Mouse (Mus musculus): ENCODE data around the gene N4bp2. TPM values are rescaled to one million over a fixed set of nuclear protein-coding genes. Genes with fewer than 3 reads are reported as not detected.
"Not testable (repeated sequence)": the region's sequence is repeated elsewhere in the genome, so short reads cannot be mapped to it uniquely, and the experiment has no call there.

N4bp2 gene
- not detected in 2 replicates for polyA plus RNA-seq (2012; ENCODE audit: insufficient read depth, insufficient read length, low replicate concordance, missing spikeins)

DNA sequence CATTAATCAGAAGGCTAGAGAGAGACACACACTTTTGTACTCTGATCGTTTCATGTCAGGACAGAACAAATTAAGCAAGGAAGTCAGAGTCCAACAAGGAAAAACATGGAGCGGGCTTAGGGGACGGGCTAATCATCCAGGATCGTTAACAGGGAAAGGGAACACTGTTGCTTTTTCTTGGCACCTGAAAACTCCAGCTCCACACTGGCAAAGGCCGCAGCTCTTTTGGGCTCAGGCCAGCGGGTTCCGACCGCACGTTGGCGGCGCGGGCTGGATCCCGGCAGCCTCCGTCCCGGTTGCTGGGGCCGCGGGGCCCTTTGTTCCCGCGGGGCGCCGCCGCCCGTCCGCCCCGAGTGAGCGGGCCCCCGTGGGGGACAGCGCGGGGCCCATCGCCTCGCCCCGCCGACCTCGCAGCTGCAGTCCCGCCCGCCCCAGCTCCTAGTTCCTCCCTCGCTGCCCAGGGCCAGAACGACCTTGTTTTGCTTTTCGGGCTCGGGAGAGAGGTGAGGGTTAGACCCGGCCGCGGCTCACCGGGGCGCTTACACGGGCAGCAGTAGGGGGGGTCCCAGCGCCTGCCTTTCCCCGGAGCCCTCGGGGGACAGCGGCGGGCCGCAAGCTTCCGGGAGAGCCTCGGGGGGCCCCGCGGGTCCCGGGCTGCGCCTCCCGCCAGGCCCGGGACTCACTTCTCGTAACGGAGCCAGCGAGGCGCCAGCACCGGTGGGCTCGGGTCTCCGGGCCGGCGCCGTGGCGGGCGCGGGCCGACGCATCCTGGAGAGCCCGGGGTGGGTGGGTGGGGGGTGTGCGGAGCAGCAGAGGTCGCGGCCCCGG lies at the start of gene N4bp2:
Gene N4bp2, plus strand, starts transcription at position 434 of the 828 bp plus-strand sequence.
- Histone ChIP-seq H3K27ac (ENCODE audit: insufficient read depth, low read depth, low read length) (peak within 1 kb of the TSS; percentile 84), H3K4me3 (ENCODE audit: insufficient read depth, low read depth, low read length) (peak within 1 kb of the TSS; percentile 83), H3K4me1 (ENCODE audit: control insufficient read depth, insufficient read depth, low read length) (no peaks in the 10 kb centered on the region)
- under 1% methylated on average over 79 of the region's 80 CpGs for WGBS
- TF ChIP-seq CTCF (IDR thresholded peaks at IDR 0.05; ENCODE audit: insufficient read depth, low read depth, low read length) = no peak
- no peak for TF ChIP-seq POLR2A (IDR thresholded peaks at IDR 0.05; ENCODE audit: insufficient read depth, low read depth, low read length)

GRCm38 (mm10) chr5:65715084-65715483 lies 48.2 kb upstream of the N4bp2 start:
- Histone ChIP-seq H3K27ac (ENCODE audit: insufficient read depth, low read depth, low read length) (no peak overlapping the region), H3K4me3 (ENCODE audit: insufficient read depth, low read depth, low read length) (no peak overlapping the region), H3K4me1 (ENCODE audit: control insufficient read depth, insufficient read depth, low read length) (no peaks in the 10 kb centered on the region)
- 91% methylated on average over 6 of the region's 6 CpGs for WGBS
- TF ChIP-seq CTCF (IDR thresholded peaks at IDR 0.05; ENCODE audit: insufficient read depth, low read depth, low read length) (no peak), POLR2A (IDR thresholded peaks at IDR 0.05; ENCODE audit: insufficient read depth, low read depth, low read length) (no peak)

DNA sequence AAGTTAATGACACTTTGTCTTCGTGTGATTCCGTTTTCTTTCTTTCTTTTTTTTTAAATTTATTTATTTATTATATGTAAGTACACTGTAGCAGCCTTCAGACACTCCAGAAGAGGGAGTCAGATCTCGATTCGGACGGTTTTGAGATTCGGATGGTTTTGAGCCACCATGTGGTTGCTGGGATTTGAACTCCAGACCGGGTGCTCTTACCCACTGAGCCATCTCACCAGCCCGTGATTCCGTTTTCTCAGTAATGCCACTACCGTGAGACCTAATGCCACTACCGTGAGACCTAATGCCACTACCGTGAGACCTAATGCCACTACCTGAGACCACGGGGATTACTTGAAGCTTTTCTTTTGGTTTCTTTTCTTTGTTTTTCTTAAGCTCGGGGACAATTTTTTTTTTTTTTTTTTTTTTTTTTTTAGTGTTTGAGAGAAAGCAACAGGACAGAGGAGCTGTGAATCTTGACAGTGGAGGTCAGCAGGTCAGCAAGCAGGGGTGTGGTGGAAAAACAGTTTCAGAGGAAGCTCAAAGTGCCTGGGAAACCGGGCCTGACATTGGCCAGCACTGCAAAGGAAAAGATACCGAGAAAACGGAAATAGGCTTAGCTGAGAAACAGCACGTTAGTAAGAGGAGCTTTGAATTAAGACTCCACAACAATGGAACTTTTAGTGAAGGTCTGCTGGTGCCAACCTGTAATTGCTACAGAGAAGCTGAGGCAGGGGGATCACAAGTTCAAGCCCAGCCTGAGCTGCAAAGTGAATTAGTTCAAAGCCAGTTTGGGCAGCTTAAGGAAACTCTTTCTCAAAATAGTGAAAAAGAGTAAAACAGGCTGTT lies 46.0 kb upstream of the N4bp2 start:
- Histone ChIP-seq H3K4me3 (ENCODE audit: insufficient read depth, low read depth, low read length) (no peak overlapping the region), H3K4me1 (ENCODE audit: control insufficient read depth, insufficient read depth, low read length) (no peaks in the 10 kb centered on the region), H3K27ac (ENCODE audit: insufficient read depth, low read depth, low read length) (no peak overlapping the region)
- TF ChIP-seq POLR2A (IDR thresholded peaks at IDR 0.05; ENCODE audit: insufficient read depth, low read depth, low read length) = no peak
- no peak for TF ChIP-seq CTCF (IDR thresholded peaks at IDR 0.05; ENCODE audit: insufficient read depth, low read depth, low read length)
- WGBS = 90% methylated on average over 18 of the region's 18 CpGs

- H3K27ac ChIP-seq (ENCODE audit: insufficient read depth, low read depth, low read length); H3K4me3 ChIP-seq (ENCODE audit: insufficient read depth, low read depth, low read length); H3K4me1 ChIP-seq (ENCODE audit: control insufficient read depth, insufficient read depth, low read length): not testable (repeated sequence)
- WGBS = 97% methylated on average over 8 of the region's 8 CpGs
Measured at GRCm38 (mm10) chr5:65717903-65718211, 45.5 kb upstream of the N4bp2 start.

DNA sequence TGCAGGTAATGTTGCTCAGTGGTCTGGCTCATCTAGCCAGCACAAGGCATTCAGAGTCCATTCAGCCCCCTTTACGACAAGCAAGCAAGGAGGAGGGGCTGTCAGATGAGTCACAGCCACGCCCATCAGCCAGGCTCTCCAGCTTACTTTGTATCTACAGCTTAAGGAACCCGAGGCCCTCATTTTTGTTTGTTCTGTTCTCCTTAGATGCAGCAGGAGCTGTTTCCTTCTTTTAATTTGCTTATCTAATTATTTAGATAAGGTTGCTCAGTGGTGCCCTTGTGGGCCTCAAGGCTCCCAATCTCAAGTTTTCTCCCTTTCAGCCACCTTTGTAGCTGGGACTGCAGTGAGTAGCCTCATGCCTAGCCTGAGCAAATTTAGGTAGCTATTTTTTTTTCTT lies 45.0 kb upstream of the N4bp2 start:
- TF ChIP-seq CTCF (IDR thresholded peaks at IDR 0.05; ENCODE audit: insufficient read depth, low read depth, low read length) (no peak), POLR2A (IDR thresholded peaks at IDR 0.05; ENCODE audit: insufficient read depth, low read depth, low read length) (no peak)
- H3K4me1 ChIP-seq (ENCODE audit: control insufficient read depth, insufficient read depth, low read length) = no peaks in the 10 kb centered on the region
- 32% methylated on average over 3 of the region's 3 CpGs for WGBS
- no peak overlapping the region for H3K4me3 ChIP-seq (ENCODE audit: insufficient read depth, low read depth, low read length)
- no peak overlapping the region for H3K27ac ChIP-seq (ENCODE audit: insufficient read depth, low read depth, low read length)

GRCm38 (mm10) chr5:65724311-65725054 lies 38.8 kb upstream of the N4bp2 start:
- 2% methylated on average over 23 of the region's 23 CpGs for WGBS
- Histone ChIP-seq H3K27ac (ENCODE audit: insufficient read depth, low read depth, low read length) (no peak overlapping the region; the same call in 1 of the 2 replicates), H3K4me1 (ENCODE audit: control insufficient read depth, insufficient read depth, low read length) (peaks cover 2% of the 10 kb centered on the region; the same call in 1 of the 2 replicates), H3K4me3 (ENCODE audit: insufficient read depth, low read depth, low read length) (peak overlapping the region; percentile 46)
- TF ChIP-seq CTCF (IDR thresholded peaks at IDR 0.05; ENCODE audit: insufficient read depth, low read depth, low read length) = 0 out of 2 replicates have a peak, but pooled peaks have one; percentile 13
- TF ChIP-seq POLR2A (IDR thresholded peaks at IDR 0.05; ENCODE audit: insufficient read depth, low read depth, low read length) = no peak

- H3K4me3 ChIP-seq (ENCODE audit: insufficient read depth, low read depth, low read length) = no peak overlapping the region
- H3K27ac ChIP-seq (ENCODE audit: insufficient read depth, low read depth, low read length) = no peak overlapping the region
- TF ChIP-seq CTCF (IDR thresholded peaks at IDR 0.05; ENCODE audit: insufficient read depth, low read depth, low read length) (no peak), POLR2A (IDR thresholded peaks at IDR 0.05; ENCODE audit: insufficient read depth, low read depth, low read length) (no peak)
- H3K4me1 ChIP-seq (ENCODE audit: control insufficient read depth, insufficient read depth, low read length) = no peaks in the 10 kb centered on the region
- WGBS = 58% methylated on average over 9 of the region's 9 CpGs
Measured at GRCm38 (mm10) chr5:65731173-65732007, 31.9 kb upstream of the N4bp2 start.

DNA sequence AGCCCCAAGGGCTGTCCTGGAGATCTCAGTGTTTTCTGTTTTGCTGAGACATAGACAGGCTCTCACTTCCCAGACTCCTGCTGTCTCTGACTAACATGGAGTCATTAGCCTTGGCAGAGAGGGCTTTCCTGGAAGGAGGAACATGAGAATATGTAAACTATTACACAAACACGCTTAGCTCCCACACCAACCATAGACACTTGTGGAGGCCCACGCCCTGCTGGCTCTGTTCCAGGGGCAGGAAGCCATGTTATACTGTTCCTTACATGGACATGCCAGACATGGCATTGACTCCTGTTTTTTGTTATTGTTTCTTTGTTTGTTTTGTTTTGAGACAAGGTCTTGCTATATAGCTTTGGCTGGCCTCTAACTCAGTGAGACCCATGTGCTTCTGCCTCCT lies 27.7 kb upstream of the N4bp2 start:
- H3K27ac ChIP-seq (ENCODE audit: insufficient read depth, low read depth, low read length) = no peak overlapping the region
- TF ChIP-seq CTCF (IDR thresholded peaks at IDR 0.05; ENCODE audit: insufficient read depth, low read depth, low read length) (no peak), POLR2A (IDR thresholded peaks at IDR 0.05; ENCODE audit: insufficient read depth, low read depth, low read length) (no peak)
- H3K4me1 ChIP-seq (ENCODE audit: control insufficient read depth, insufficient read depth, low read length) = no peaks in the 10 kb centered on the region
- no peak overlapping the region for H3K4me3 ChIP-seq (ENCODE audit: insufficient read depth, low read depth, low read length)
- 71% methylated on average over 2 of the region's 2 CpGs for WGBS

Measured in olfactory bulb, adult 2 months (tissue).